In the genomic region with DNA sequence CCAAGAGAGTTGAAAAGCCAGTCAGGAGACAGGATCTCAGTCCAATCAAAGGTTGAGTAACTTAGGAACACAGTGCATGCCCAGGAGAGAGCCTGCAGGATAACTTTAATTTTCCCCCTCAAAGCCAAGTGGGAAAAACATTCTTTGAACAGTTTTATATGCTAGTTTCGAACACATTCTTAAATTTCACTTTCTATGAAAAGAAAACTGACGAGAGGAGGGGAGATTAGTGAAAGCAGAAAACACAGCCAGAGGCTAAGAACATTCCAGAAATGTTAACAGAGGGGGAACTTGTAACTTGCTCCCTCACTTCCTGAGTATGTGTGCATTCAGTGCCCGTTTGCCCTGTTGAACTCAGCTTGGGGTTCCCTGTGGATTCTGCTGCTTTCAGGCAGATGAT, we compare ENCODE assay signal across 27 mouse cellular contexts.
"Had no signal": no experiment of that assay in that cellular context is flagged by ENCODE, and none has a peak within 500 bp of the region (broad histone marks: within the 10 kb centered on the region; RNA-seq: fewer than 3 reads in every experiment).

No protein-coding gene starts in this region.

- DNase-seq: gastrocnemius, adult 2 months; gastrocnemius, postnatal 10 days; gastrocnemius, postnatal 25 days; heart, adult 18-20 months; heart, postnatal 10 days; heart, postnatal 4 days; kidney, adult 2 months; kidney, adult 9 months; kidney, postnatal 10 days; kidney, postnatal 25 days; kidney, postnatal 4 days; liver; liver, embryonic 13.5 days; liver, postnatal 0 days had no signal

- H3K4me1 ChIP-seq: hindbrain, embryonic 10.5 days; hindbrain, embryonic 12.5 days; intestine, embryonic 15.5 days; kidney, embryonic 15.5 days; liver, embryonic 13.5 days; liver, embryonic 15.5 days had no signal

- H3K4me2 ChIP-seq: heart, embryonic 11.5 days; hindbrain, embryonic 12.5 days; hindbrain, embryonic 14.5 days; intestine, embryonic 15.5 days; kidney, embryonic 15.5 days; liver, embryonic 11.5 days; liver, embryonic 13.5 days; liver, embryonic 15.5 days had no signal

- H3K9ac ChIP-seq: hindbrain, embryonic 12.5 days; hindbrain, embryonic 14.5 days; intestine, embryonic 15.5 days; kidney, embryonic 15.5 days; liver, embryonic 13.5 days; liver, embryonic 15.5 days; liver, postnatal 0 days had no signal

- H3K9me3 ChIP-seq: hindbrain, embryonic 10.5 days; hindbrain, embryonic 12.5 days; intestine, embryonic 15.5 days; kidney, embryonic 15.5 days; liver, embryonic 13.5 days; liver, embryonic 15.5 days had no signal

- ATAC-seq: hindbrain, embryonic 16.5 days; inflammation-experienced regulatory T-cells, adult 6 months; intestine, embryonic 15.5 days; intestine, postnatal 0 days; liver, postnatal 0 days had no signal

- H3K27me3 ChIP-seq: hindbrain, embryonic 12.5 days; intestine, embryonic 15.5 days; kidney, embryonic 15.5 days; liver, embryonic 13.5 days; liver, embryonic 15.5 days had no signal

- H3K4me3 ChIP-seq: gastrocnemius, adult 2 months; hindbrain, embryonic 10.5 days; hindbrain, embryonic 12.5 days; intestine, embryonic 15.5 days; kidney, embryonic 15.5 days; layer of hippocampus, adult 2 months; left cerebral cortex, adult 2 months; liver, embryonic 13.5 days; liver, embryonic 15.5 days had no signal

- H3K27ac ChIP-seq: gastrocnemius, adult 2 months; hindbrain, embryonic 10.5 days; hindbrain, embryonic 12.5 days; hindbrain, embryonic 14.5 days; intestine, embryonic 15.5 days; kidney, embryonic 15.5 days; layer of hippocampus, adult 2 months; left cerebral cortex, adult 2 months; liver, embryonic 13.5 days; liver, embryonic 15.5 days had no signal

- H3K36me3 ChIP-seq: hindbrain, embryonic 10.5 days; hindbrain, embryonic 12.5 days; intestine, embryonic 15.5 days; kidney, embryonic 15.5 days; liver, embryonic 13.5 days; liver, embryonic 15.5 days had no signal
